Mouse (Mus musculus) CD4-positive, CD25-positive, alpha-beta regulatory T cell (primary cell): ENCODE measurements around the gene Ddi1. TPM values are rescaled to one million over a fixed set of nuclear protein-coding genes. Genes with fewer than 3 reads are reported as not detected.

Source experiments
- polyA plus RNA-seq: library from polyadenylated mRNA; unstranded; fragments of 100-300 nt; shearing (Covaris generic); gene quantifications from one replicate; pipeline ENCODE4 v1.2.1, GENCODE M21; 2017

The Ddi1 gene
- polyA plus RNA-seq = not detected

DNA sequence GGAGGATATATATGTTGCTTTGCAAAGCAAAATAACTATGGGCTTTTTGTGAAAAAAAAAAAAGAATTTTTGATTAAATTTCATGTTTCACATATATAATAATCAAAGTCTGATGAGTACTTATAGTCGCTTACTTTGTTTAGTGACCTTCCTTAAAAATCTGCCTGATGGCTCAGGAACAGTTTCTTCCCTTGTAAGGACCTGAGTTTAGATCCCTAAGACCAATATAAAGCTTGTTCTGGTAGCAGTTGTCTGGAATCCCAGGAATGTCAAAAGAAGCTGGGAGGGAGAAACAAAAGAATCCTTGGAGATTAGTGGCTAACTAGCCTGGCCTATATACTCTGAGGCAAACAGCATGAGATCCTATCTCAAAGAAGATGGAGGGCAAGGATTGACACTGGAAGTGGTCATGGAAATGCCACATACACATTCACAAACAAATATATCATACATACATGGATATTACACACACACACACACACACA, at the start of gene Ddi1:
Ddi1 (minus strand) TSS at position 51 of the 485 bp plus-strand sequence.

Other genes with a start within 250 kb of the Ddi1 start
- gene Pdgfd, start 101.3 kb downstream of the Ddi1 start, polyA plus RNA-seq = 0.06 TPM